Mouse (Mus musculus) gonadal fat pad, adult 2 months (tissue): ENCODE results near the gene Arrdc3. TPM values are rescaled to one million over a fixed set of nuclear protein-coding genes. Genes with fewer than 3 reads are reported as not detected.
"Not testable (repeated sequence)": the region's sequence is repeated elsewhere in the genome, so short reads cannot be mapped to it uniquely, and the experiment has no call there.

Experiments used
- DNase-seq: peaks from one replicate; pipeline ENCODE4 v3.0.0-alpha.2; 2012; ENCODE audit warnings: low read depth
- polyA plus RNA-seq: library from polyadenylated mRNA; depleted of rRNA; stranded (reverse); fragments of >200 nt; gene quantifications from 2 replicates; pipeline ENCODE4 v1.2.3, GENCODE M21; 2012; rRNA removed

Gene Arrdc3
- polyA plus RNA-seq = 38.4 and 55.0 TPM in 2 replicates

- no peak for DNase-seq
Measured at GRCm38 (mm10) chr13:80883190-80883589, at the start of gene Arrdc3. Gene Arrdc3, plus strand, starts transcription at chr13:80883384.

GRCm38 (mm10) chr13:80862215-80862614, 21.0 kb upstream of the Arrdc3 start:
- DNase-seq = no peak

- no peak for DNase-seq
Measured at GRCm38 (mm10) chr13:80864195-80864594, 19.0 kb upstream of the Arrdc3 start.

GRCm38 (mm10) chr13:80875126-80875525, 8.1 kb upstream of the Arrdc3 start:
- no peak for DNase-seq

DNA sequence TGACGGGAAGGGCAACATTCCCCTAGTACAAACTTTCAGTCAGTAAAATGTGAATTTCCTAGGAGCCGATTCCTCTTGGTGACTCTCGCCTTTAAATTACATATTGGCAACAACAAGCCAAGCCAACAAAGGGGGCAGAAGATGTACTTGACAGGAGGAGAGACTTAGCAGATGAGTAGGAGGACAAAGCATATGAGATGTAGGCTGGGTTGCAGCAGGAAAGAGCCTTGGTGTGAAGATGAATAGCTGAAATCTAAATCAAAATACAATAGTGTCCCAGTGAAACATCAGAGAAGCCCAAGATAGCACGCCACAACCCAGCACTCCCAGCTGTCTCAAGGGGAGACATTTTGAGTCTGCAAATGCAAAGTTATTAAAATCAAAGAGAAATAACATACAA, 2.4 kb upstream of the Arrdc3 start:
- no peak for DNase-seq

DNA sequence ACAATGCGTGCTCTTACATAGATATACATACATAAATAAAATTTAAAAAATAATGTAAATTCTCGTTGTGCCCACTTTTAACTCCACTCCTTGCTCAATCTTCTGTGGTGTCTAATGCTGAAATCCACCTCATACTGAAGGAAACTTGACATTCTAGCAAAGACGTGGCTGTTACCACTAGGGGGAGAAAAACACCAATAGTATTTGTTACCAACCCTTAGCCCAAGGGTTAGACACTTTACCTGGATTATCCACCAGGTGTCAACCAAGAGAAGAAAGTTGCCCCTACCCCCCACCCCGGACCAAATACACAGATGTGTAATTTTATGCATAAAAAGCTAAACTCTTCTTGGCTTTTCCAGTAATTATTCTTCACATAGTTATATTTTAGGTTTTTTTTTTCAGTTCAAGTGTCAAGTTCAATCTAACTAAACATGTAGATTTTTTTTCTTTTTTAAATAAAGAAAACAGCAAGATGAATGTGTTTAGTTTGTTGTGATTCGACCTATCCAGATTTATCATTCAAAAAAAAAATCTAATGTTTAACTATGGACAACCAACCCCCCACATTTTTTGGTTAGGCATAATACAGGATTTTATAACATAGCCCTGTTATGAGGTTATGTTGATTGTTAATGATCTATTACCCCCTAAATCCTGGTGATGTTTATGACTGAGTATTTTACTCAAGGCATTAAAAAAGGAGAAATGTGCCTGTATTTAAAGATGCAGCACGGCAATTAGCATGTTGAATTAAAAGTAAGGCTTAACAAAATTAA, 1.3 kb upstream of the Arrdc3 start:
- no peak for DNase-seq

- no peak for DNase-seq
Measured at GRCm38 (mm10) chr13:80882716-80883135, 458 bp upstream of the Arrdc3 start.

DNA sequence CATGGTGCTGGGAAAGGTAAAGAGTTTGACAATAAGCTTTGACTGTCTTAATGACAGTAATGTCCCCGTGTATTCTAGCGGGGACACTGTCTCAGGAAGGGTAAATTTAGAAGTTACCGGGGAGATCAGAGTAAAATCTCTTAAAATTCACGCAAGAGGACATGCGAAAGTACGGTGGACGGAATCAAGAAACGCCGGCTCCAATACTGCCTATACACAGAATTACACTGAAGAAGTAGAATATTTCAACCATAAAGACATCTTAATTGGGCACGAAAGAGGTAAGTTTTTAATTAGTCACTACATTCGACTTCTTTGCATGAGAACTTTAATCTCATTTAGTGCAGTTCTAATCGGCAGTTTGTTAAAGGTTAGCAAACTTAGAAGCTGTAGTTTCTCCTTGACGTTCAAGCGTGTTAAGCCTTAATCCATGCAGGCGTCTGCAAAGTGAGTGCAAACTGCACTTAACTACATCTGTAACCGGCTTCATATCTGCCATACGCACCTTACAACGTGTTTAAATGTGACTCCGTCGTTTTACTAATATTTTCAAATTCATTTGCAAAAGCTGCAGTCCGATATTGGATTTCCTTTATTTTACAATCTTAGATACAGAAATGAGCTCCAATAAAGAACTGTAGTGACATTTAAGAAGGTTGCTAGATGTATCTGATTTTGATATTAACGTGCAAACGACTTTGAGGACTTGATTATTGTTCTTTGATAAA, 629 bp downstream of the Arrdc3 start:
- no peak for DNase-seq

GRCm38 (mm10) chr13:80884377-80884983, 1.3 kb downstream of the Arrdc3 start:
- DNase-seq = no peak

DNA sequence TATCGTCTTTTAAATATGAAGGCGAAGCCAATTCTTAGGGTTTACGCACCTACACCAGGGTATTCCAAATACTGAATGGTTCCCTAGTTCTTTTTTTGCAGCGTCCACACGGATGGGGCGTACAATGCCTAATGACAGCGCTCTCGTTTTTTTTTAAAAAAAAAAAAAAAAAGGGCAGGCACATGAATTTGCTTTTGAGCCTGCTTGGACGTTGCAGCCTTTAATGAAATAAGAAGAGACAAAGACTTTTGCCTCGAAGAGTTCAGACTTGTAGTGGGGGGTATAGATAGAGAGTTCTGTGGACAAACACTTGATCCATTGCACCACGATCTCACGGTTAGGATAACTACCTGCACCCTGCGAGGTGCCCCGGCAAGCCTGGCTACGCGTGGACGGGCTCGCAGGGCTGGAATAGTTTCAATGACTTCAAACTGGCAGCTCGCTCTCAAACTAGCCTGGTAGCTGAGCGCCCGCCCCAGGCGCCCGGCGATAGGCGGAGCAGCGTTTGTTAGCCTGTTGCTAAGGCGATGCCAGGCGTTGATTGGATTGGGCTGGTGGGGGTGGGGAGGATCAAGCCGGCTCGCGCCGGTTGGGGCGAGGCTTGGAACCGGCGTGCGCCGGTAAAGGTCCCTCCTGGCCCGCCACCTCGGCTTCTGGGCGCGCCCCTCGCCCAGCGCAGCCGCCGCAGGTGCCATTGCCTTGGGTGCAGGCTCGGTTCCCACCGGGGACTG, 2.1 kb downstream of the Arrdc3 start:
- DNase-seq = no peak

DNA sequence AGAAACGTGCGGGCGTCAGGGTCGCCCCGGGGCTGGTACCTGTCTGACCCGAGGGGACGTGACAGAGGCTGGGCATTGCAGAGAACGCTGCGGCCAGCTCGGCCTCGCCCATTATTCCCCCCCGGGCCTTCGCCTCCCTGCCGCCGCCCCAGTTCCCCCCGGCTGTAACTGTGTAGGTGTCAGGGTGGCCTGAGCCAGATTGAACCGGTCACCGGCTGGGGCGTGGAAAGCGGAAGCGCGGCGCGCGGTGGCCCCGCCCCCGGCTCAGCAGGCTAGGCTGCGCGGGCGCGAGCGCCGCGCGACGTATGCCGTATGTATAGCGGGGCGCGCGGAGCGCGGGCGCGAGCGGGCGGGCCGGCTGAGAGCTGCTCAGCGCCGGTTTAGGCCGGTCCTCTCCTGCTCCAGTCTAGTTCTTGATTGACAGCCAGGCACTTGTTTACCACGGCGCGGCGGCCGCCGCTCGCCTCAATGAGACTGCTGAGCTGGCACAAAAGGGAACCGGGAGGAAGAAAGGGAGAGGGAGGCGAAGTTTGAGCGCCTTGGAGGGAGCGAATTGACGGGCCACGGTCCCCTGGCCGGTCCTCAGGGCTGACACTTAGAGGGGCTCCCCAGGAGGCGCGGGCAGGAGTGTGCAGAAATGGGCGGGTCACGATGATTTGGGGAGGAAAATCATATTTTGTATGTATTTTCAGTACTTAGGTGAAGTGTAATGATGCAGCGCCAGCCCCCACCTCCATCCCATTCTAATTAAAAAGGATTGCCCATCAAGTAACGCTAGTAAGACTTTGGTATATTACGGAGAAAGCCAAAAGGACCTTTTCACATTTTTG, 2.9 kb downstream of the Arrdc3 start:
- no peak for DNase-seq

GRCm38 (mm10) chr13:80886664-80887210, 3.6 kb downstream of the Arrdc3 start:
- no peak for DNase-seq

DNA sequence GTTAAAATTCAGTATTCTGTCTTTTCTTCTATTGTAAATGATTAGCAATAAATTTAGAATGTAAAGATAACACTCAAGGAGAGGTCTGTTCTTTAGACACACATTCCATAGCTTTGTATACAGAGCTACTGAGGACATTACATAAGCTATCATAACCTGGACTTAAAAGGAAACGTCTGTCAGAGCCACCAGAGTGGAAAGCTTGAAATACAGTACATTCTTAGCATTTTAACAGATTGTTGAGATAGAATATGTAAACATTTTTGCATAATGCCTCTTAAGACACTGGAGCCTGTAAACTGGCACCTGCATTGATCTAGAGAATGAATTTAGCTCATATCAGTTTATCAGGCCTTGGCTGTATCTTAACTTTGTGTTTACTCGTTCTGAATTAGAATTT, 4.7 kb downstream of the Arrdc3 start:
- DNase-seq = no peak

- DNase-seq = not testable (repeated sequence)
Measured at GRCm38 (mm10) chr13:80894928-80895327, 11.7 kb downstream of the Arrdc3 start.

DNA sequence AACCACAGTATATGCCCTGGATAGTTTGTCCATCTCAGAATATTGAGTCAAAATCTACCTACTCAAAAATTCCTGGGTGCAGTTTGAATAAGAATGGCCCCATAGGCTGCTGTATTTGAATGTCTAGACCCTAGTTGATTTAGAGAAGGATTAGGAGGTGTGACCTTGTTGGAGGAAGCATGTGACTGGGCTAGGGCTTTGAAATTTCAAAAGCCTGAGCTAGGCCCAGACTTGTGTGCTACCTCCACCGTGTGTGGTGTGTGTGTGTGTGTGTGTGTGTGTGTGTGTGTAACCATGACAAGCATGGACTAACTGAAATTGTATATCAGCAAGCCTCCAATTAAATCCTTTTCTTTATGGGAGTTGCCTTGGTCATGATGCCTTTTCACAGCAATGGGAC, 14.2 kb downstream of the Arrdc3 start:
- no peak for DNase-seq

DNA sequence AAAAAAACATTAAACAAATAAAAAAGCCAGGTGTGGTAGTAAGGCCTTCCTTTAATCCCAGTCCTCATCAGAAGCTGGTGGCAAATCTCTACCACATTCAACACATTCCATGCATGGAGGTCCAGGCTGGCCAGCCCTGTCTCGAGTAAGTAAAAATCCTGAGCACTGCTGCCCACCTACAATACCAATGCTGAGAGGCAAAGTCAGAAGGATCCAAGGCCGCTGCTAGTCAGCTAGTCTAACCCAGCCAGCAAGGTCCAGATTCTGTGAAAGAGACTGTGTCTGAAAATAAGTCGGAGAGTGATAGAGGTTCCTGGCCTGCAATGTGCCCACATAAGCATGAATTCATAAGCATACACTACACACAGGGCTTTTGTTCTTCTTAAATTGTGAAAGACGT, 14.9 kb downstream of the Arrdc3 start:
- DNase-seq = no peak

DNA sequence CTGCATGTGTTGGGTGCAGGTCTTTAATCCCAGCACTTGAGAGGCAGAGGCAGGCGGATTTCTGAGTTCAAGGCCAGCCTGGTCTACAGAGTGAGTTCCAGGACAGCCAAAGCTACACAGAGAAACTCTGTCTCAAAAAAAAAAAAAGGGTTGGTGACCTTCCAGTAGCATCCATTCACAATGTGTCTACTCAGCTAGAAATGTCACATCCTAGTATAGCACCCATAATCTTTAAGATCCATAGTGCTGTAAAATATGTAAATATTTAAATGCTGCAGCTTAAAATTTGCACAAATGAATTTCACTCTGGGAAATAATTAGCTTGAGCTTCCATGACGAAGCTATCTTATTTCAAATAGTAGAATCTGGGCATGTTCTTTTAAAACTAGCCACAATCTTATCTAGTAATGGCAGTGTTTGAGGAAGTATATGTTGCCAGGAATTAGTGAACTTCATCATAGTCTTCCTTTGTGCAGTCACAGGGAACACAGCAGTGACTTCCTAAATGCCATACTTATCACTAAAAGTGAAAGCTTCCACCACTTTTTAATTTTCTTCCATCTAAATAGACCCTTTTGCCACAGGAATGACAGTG, 16.3 kb downstream of the Arrdc3 start:
- DNase-seq = no peak

DNA sequence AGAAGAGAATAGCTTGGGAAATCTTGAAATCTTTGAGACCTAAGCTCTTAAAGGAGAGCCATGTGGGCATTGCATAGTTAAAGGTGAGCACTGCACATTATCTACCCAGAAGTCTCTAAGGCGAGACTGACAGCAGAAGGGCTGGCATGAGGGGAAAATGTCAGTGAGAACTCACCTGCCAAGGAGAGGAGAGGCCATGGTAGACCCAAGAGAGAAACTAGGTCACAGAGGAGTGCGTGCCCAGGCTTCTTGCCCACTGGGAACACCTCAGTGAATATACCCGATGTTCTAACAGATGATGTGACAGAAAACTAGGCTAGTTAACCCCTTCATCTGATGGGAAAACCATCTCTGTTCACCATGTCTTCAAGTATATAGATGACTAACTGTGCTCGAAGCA, 18.2 kb downstream of the Arrdc3 start:
- DNase-seq = no peak

GRCm38 (mm10) chr13:80902796-80903195, 19.6 kb downstream of the Arrdc3 start:
- DNase-seq = no peak

DNA sequence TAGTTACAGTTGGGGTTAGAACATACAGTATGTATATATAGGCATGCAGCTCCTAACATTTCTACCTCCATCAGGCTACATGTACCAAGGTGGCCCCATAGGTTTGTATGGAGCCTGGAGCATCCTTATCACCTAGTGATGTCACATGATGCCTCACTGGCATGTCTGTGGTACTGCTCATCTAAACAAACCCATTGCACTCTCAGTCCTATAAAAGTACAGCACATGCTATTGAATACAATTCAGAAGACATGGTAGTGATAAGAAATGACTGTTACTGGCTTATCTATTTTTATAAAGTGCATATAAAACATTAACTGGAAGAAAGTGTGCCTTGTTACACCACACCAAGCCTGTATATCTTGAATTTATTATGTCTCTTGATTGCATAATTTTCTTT, 30.2 kb downstream of the Arrdc3 start:
- DNase-seq = no peak

GRCm38 (mm10) chr13:80920939-80921338, 37.8 kb downstream of the Arrdc3 start:
- no peak for DNase-seq
